Mouse (Mus musculus) liver, postnatal 0 days (tissue): ENCODE data around the gene Tmem14c. TPM values are rescaled to one million over a fixed set of nuclear protein-coding genes. Genes with fewer than 3 reads are reported as not detected.

Experiments used
- ATAC-seq: fragments of 200-750 bp; cut with Nextera tagmentation; 2 replicates; pipeline ENCODE4 v1.8.0; 2017; ENCODE audit warnings: mild to moderate bottlenecking, moderate library complexity
- DNase-seq: peaks from one replicate; pipeline ENCODE4 v3.0.0-alpha.2; 2016
- H3K27ac ChIP-seq: fragments of 300-500 bp; sonication (generic); 2 replicates; pipeline ENCODE4 v1.5.1; 2014; ENCODE audit warnings: antibody characterized with exemption, moderate library complexity, mild to moderate bottlenecking, low read depth
- H3K27me3 ChIP-seq: fragments of 300-500 bp; sonication (generic); 2 replicates; pipeline ENCODE4 v1.6.1; 2014; ENCODE audit warnings: low read length, control low read depth, mixed read lengths; ENCODE audit not compliant: insufficient read depth
- H3K36me3 ChIP-seq: fragments of 300-500 bp; sonication (generic); replicated peaks from 2 replicates; pipeline ENCODE4 v1.6.1; 2014; ENCODE audit warnings: mild to moderate bottlenecking, control low read depth, low read length, moderate library complexity, mixed read lengths; ENCODE audit not compliant: insufficient read depth
- H3K4me1 ChIP-seq: fragments of 300-500 bp; sonication (generic); 2 replicates; pipeline ENCODE4 v1.6.1; 2014; ENCODE audit warnings: antibody characterized with exemption, mild to moderate bottlenecking, control low read depth; ENCODE audit not compliant: insufficient read depth
- H3K4me2 ChIP-seq: fragments of 300-500 bp; sonication (generic); 2 replicates; pipeline ENCODE4 v1.6.1; 2014; ENCODE audit warnings: low read depth, mild to moderate bottlenecking, low read length, moderate library complexity, mixed read lengths
- H3K4me3 ChIP-seq: fragments of 300-500 bp; sonication (generic); 2 replicates; pipeline ENCODE4 v1.5.1; 2014; ENCODE audit warnings: low read depth, low read length
- H3K9ac ChIP-seq: fragments of 300-500 bp; sonication (generic); replicated peaks from 2 replicates; pipeline ENCODE4 v1.6.1; 2014; ENCODE audit warnings: mild to moderate bottlenecking, moderate library complexity
- H3K9me3 ChIP-seq: fragments of 300-500 bp; sonication (generic); 2 replicates; pipeline ENCODE4 v1.6.1; 2016; ENCODE audit warnings: mild to moderate bottlenecking, control low read depth, low read length, mixed read lengths
- CTCF ChIP-seq: sonication (generic); IDR thresholded peaks from 2 replicates; pipeline ENCODE4 v1.5.1; 2016; ENCODE audit warnings: antibody characterized with exemption, low read depth
- EP300 ChIP-seq: IDR thresholded peaks from 2 replicates; pipeline ENCODE4 v1.6.1; 2016; ENCODE audit warnings: antibody characterized with exemption, low read depth, mild to moderate bottlenecking
- WGBS: fragments of 180-500 bp; shearing (Covaris S2); extraction: QIAGEN DNeasy Blood & Tissue Kit; methylation state at CpG from one replicate; pipeline ENCODE4 v1.1.7; 2014; ENCODE audit not compliant: insufficient replicate concordance; 5-methylcytosine and 5-hydroxymethylcytosine counted together
- polyA plus RNA-seq: library from polyadenylated mRNA; unstranded; fragments of >200 nt; fragmentation: Nextera tagmentation; extraction: Ambion mirVana; gene quantifications from 2 replicates; pipeline ENCODE4 v1.2.1, GENCODE M21; 2015

Tmem14c gene
- polyA plus RNA-seq, 1 experiment from 2014 or later: 408 TPM

DNA sequence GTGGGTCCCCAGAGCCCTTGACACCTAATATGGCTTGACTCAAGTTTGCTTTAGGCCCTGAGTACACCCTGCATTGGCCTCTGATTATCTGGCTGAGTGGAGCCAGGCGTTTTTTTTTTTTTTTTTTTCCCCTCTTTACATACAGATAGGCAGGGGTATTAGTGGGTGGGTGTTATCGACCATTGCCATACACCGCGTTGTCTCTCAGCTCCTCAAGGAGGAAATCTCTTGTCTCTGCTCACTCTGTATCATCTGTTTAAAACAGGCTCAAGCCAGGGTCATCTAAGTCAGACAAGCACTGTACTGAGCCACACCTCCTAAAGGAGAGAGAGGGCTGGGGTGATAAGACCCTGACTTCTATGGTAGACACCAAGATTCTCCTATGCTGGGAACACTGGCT is 1.7 kb downstream of the Tmem14c start:
- Histone ChIP-seq H3K4me1 (peaks cover 38% of the 10 kb centered on the region), H3K9me3 (no peaks in the 10 kb centered on the region), H3K9ac (peak overlapping the region; percentile 81), H3K27ac (peak overlapping the region; percentile 94), H3K4me2 (peak overlapping the region; percentile 71), H3K4me3 (peak overlapping the region; percentile 70), H3K27me3 (no peaks in the 10 kb centered on the region), H3K36me3 (peaks cover 52% of the 10 kb centered on the region)
- ATAC-seq (peak; percentile 69), DNase-seq (peak; percentile 33)
- TF ChIP-seq EP300 (peak; percentile 98), CTCF (no peak)
- 54% methylated on average over 4 of the region's 4 CpGs for WGBS

GRCm38 (mm10) chr13:41018236-41018635 is 2.1 kb downstream of the Tmem14c start:
- TF ChIP-seq CTCF (no peak), EP300 (no peak)
- peak overlapping the region; percentile 57 for H3K9ac ChIP-seq

GRCm38 (mm10) chr13:41018756-41019591 is 2.9 kb downstream of the Tmem14c start:
- H3K4me1 ChIP-seq: peaks cover 38% of the 10 kb centered on the region
- DNase-seq (peak; percentile 40), ATAC-seq (peak; percentile 3; the same call in 1 of the 2 replicates)
- peak overlapping the region; percentile 57 for H3K9ac ChIP-seq
- TF ChIP-seq CTCF (no peak), EP300 (peak; percentile 82)
- WGBS: 62% methylated on average over 13 of the region's 13 CpGs
- H3K4me2 ChIP-seq: peak overlapping the region; percentile 71
- H3K9me3 ChIP-seq: no peaks in the 10 kb centered on the region
- peak overlapping the region; percentile 94 for H3K27ac ChIP-seq
- peaks cover 55% of the 10 kb centered on the region for H3K36me3 ChIP-seq
- no peaks in the 10 kb centered on the region for H3K27me3 ChIP-seq
- peak overlapping the region; percentile 70 for H3K4me3 ChIP-seq

More at GRCm38 (mm10) chr13:41018236-41018635, 2.1 kb downstream of the Tmem14c start:
- no peak for DNase-seq
- Histone ChIP-seq H3K27me3 (no peaks in the 10 kb centered on the region), H3K4me1 (peaks cover 38% of the 10 kb centered on the region), H3K27ac (peak overlapping the region; percentile 94), H3K36me3 (peaks cover 51% of the 10 kb centered on the region), H3K9me3 (no peaks in the 10 kb centered on the region), H3K4me3 (peak overlapping the region; percentile 70), H3K4me2 (peak overlapping the region; percentile 71)
- no peak for ATAC-seq
- 63% methylated on average over 9 of the region's 9 CpGs for WGBS

GRCm38 (mm10) chr13:41020494-41020893 is 4.4 kb downstream of the Tmem14c start:
- ATAC-seq: no peak
- Histone ChIP-seq H3K27ac (peak overlapping the region; percentile 30; the same call in 1 of the 2 replicates), H3K4me1 (peaks cover 35% of the 10 kb centered on the region), H3K27me3 (no peaks in the 10 kb centered on the region), H3K9me3 (no peaks in the 10 kb centered on the region), H3K36me3 (peaks cover 53% of the 10 kb centered on the region), H3K9ac (0 out of 2 replicates have a peak overlapping the region, but pooled peaks have one; percentile 35), H3K4me2 (peak overlapping the region; percentile 71), H3K4me3 (peak overlapping the region; percentile 70)
- TF ChIP-seq CTCF: no peak
- peak; percentile 64 for TF ChIP-seq EP300
- peak; percentile 45 for DNase-seq
- 49% methylated on average over 7 of the region's 7 CpGs for WGBS

DNA sequence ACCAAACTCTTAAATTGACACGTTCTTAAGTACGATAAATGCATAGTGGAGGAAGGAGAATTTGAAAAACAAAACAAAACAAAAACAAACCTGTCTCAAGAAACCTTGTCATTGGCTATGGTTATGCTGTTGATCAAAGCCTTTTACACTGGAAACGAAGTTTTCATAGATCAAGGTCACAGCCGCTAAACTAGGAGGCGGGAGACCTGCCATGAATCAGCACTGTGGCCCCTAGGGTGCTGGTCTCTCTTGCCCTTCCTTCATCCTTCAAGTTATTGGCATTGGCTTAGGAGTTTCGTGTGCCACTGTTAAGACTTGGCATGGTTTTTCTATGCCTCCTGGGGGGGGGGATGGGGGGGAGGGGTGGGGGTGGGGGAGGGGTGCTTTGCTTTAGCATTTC is 5.5 kb downstream of the Tmem14c start:
- Histone ChIP-seq H3K9me3 (no peaks in the 10 kb centered on the region), H3K4me1 (peaks cover 30% of the 10 kb centered on the region), H3K4me2 (no peak overlapping the region), H3K36me3 (peaks cover 53% of the 10 kb centered on the region), H3K4me3 (no peak overlapping the region), H3K27ac (no peak overlapping the region), H3K9ac (no peak overlapping the region), H3K27me3 (no peaks in the 10 kb centered on the region)
- 86% methylated on average over 6 of the region's 6 CpGs for WGBS
- DNase-seq (no peak), ATAC-seq (no peak)
- TF ChIP-seq CTCF (no peak), EP300 (no peak)

GRCm38 (mm10) chr13:41022099-41022498 is 6.0 kb downstream of the Tmem14c start:
- H3K4me3 ChIP-seq: no peak overlapping the region
- DNase-seq (no peak), ATAC-seq (no peak)
- no peak overlapping the region for H3K9ac ChIP-seq
- TF ChIP-seq EP300 (no peak), CTCF (no peak)
- H3K27ac ChIP-seq: no peak overlapping the region
- H3K36me3 ChIP-seq: peaks cover 53% of the 10 kb centered on the region
- no peaks in the 10 kb centered on the region for H3K9me3 ChIP-seq
- H3K27me3 ChIP-seq: no peaks in the 10 kb centered on the region
- no peak overlapping the region for H3K4me2 ChIP-seq
- 89% methylated on average over 13 of the region's 13 CpGs for WGBS
- peaks cover 27% of the 10 kb centered on the region for H3K4me1 ChIP-seq
